Mouse (Mus musculus): ENCODE measurements around the gene Btbd35f14. TPM values are rescaled to one million over a fixed set of nuclear protein-coding genes. Genes with fewer than 3 reads are reported as not detected.
"Not testable (repeated sequence)": the region's sequence is repeated elsewhere in the genome, so short reads cannot be mapped to it uniquely, and the experiment has no call there.

Btbd35f14 gene
- not detected in 2 replicates for total RNA-seq (2012; rRNA removed)
- not detected for polyA plus RNA-seq (2012; ENCODE audit: insufficient read depth in 1 of 2, insufficient read length in 2 of 2, low read depth in 1 of 2, low replicate concordance in 2 of 2, missing spikeins in 1 of 2)

DNA sequence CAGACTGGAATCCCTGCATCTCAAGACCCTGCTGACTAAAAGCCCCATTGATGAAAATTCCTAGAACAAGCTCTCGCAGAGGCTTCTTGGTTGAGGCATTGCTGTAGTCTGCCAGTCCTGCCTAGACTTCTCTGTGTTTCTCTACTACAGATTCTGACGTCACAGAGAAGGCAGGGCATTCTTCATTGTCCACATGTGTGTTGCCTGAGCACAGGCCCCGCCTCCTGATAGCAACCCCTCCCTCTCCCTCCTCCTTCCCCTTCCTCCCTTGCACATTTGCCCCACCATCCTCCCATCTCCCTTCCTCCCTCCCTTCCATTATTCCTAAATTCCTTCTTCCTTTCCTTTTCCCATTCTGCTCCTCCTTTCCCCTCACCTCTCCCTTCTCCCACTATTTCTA lies at the start of gene Btbd35f14:
Btbd35f14 (minus strand) TSS at position 101 of the 400 bp plus-strand sequence.
- H3K27me3 ChIP-seq (ENCODE audit: control insufficient read depth in 1 of 2, insufficient read depth in 2 of 2, low read length in 2 of 2); H3K36me3 ChIP-seq (ENCODE audit: control insufficient read depth in 1 of 2, insufficient read depth in 2 of 2, low read length in 2 of 2); H3K27ac ChIP-seq (ENCODE audit: control insufficient read depth, low read depth, low read length); H3K9ac ChIP-seq (ENCODE audit: control insufficient read depth, low read depth, low read length, poor library complexity, severe bottlenecking); H3K79me2 ChIP-seq (ENCODE audit: control insufficient read depth, insufficient read depth, low read length, poor library complexity); DNase-seq (ENCODE audit: low read depth, low spot score); H3K9me3 ChIP-seq (replicated peaks; ENCODE audit: insufficient read depth, low read length); H3K4me1 ChIP-seq (ENCODE audit: control insufficient read depth in 1 of 2, insufficient read depth in 2 of 2, low read length in 2 of 2); H3K4me3 ChIP-seq (ENCODE audit: control insufficient read depth in 1 of 2, insufficient read depth in 1 of 2, low read depth in 2 of 2, low read length in 2 of 2): not testable (repeated sequence)

DNA sequence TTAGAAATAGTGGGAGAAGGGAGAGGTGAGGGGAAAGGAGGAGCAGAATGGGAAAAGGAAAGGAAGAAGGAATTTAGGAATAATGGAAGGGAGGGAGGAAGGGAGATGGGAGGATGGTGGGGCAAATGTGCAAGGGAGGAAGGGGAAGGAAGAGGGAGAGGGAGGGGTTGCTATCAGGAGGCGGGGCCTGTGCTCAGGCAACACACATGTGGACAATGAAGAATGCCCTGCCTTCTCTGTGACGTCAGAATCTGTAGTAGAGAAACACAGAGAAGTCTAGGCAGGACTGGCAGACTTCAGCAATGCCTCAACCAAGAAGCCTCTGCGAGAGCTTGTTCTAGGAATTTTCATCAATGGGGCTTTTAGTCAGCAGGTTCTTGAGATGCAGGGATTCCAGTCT lies 45.3 kb downstream of the Btbd35f14 start, which contains the start of gene Btbd35f13:
Btbd35f13 (plus strand) TSS at position 301 of the 400 bp plus-strand sequence.
- H3K4me1 ChIP-seq (ENCODE audit: control insufficient read depth in 1 of 2, insufficient read depth in 2 of 2, low read length in 2 of 2); DNase-seq (ENCODE audit: low read depth, low spot score); H3K36me3 ChIP-seq (ENCODE audit: control insufficient read depth in 1 of 2, insufficient read depth in 2 of 2, low read length in 2 of 2); H3K4me3 ChIP-seq (ENCODE audit: control insufficient read depth in 1 of 2, insufficient read depth in 1 of 2, low read depth in 2 of 2, low read length in 2 of 2); H3K27ac ChIP-seq (ENCODE audit: control insufficient read depth, low read depth, low read length); H3K27me3 ChIP-seq (ENCODE audit: control insufficient read depth in 1 of 2, insufficient read depth in 2 of 2, low read length in 2 of 2); H3K79me2 ChIP-seq (ENCODE audit: control insufficient read depth, insufficient read depth, low read length, poor library complexity); H3K9ac ChIP-seq (ENCODE audit: control insufficient read depth, low read depth, low read length, poor library complexity, severe bottlenecking); H3K9me3 ChIP-seq (replicated peaks; ENCODE audit: insufficient read depth, low read length): not testable (repeated sequence)

Other genes starting within 250 kb of the Btbd35f14 start
- gene Btbd35f15, start 125.0 kb downstream of the Btbd35f14 start, total RNA-seq (2012; rRNA removed): not detected in 2 replicates
- gene Btbd35f15, start 125.0 kb downstream of the Btbd35f14 start, polyA plus RNA-seq (2012; ENCODE audit: insufficient read depth in 1 of 2, insufficient read length in 2 of 2, low read depth in 1 of 2, low replicate concordance in 2 of 2, missing spikeins in 1 of 2): not detected
- gene Btbd35f13, start 45.2 kb downstream of the Btbd35f14 start, total RNA-seq (2012; rRNA removed): not detected in 2 replicates
- gene Btbd35f13, start 45.2 kb downstream of the Btbd35f14 start, polyA plus RNA-seq (2012; ENCODE audit: insufficient read depth in 1 of 2, insufficient read length in 2 of 2, low read depth in 1 of 2, low replicate concordance in 2 of 2, missing spikeins in 1 of 2): not detected

Measured in MEL (cell line).